Mouse (Mus musculus): ENCODE results near the gene Olfr1239. TPM values are rescaled to one million over a fixed set of nuclear protein-coding genes. Genes with fewer than 3 reads are reported as not detected.

Olfr1239 gene
- total RNA-seq (2021), result not detected
- long read RNA-seq, experiment 1, result 0 reads
- long read RNA-seq, experiment 2, result 0 reads

DNA sequence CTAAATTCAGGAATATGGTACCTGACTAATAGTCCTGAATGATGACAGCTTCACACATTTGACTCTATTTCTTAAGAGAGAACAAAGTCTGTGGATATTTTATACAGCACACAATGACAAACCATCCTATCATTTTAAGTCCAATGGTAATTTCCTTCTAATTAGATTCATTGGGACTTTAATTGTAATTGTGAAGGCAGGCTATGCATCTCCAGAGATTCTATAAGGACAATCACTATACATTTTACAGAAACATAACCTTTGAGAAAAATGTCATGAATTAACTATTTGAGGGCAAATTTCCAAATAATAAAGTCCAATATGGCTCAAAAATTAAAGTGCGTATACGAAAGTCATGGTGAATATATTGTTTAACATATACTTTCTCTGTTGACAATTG is at the start of gene Olfr1239:
Olfr1239 (minus strand) TSS at position 101 of the 400 bp plus-strand sequence.
- no peak for DNase-seq

DNA sequence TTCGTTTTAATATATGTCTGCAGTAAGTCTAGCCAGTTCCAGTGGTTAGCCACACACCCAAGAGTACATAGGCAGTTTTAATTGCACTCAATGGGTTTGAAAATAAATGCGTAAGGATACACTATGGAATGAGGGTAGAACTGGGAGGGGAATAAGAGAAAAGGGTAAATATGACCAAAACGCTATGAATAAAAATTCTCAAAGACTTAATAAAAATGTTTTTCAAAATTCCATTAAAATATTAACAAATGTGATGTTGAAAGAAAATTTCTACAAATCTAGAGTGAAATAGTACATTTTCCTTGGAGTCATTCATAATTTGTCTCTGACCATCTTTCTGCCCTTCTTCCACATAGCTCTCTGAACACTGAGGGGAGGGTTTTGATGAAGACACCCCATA is 22.7 kb upstream of the Olfr1239 start, which contains the start of gene Olfr1240:
Olfr1240 (minus strand) TSS at position 101 of the 400 bp plus-strand sequence.
- DNase-seq, result no peak

- no peak for DNase-seq
Observed at GRCm38 (mm10) chr2:89414557-89414956, 5.7 kb downstream of the Olfr1239 start.

DNA sequence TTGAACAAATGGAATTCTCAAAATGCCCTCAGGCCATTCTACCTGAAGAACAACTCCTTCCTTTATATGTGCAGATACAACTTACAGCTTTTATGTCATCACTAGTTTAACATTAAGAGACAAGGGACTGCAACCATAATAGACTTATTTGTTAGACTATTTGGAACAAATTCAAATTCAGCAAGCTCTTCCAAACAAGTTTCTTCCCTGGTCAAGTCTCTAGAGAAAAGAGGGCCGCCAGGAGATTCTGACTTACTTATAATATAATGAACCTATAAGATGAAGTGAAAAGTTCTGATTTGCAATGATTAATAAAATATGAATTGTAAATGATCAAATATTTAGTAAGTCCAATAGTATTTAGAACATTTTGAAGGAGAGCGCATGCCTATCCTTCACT is 10.6 kb downstream of the Olfr1239 start, which contains the start of gene Olfr1238:
Olfr1238 (minus strand) TSS at position 101 of the 400 bp plus-strand sequence.
- no peak for DNase-seq

- DNase-seq, result no peak
Observed at GRCm38 (mm10) chr2:89400882-89401281, 19.3 kb downstream of the Olfr1239 start.

Other genes with a start within 250 kb of the Olfr1239 start
- not detected for gene Olfr1225, start 245.7 kb downstream of the Olfr1239 start, total RNA-seq (2021)
- gene Olfr1226, start 220.4 kb downstream of the Olfr1239 start, total RNA-seq (2021), result not detected
- not detected for gene Olfr1228, start 166.3 kb downstream of the Olfr1239 start, total RNA-seq (2021)
- not detected for gene Olfr1229, start 132.4 kb downstream of the Olfr1239 start, total RNA-seq (2021)
- not detected for gene Olfr1230, start 123.1 kb downstream of the Olfr1239 start, total RNA-seq (2021)
- not detected for gene Olfr1231, start 113.3 kb downstream of the Olfr1239 start, total RNA-seq (2021)
- gene Olfr1232, start 90.7 kb downstream of the Olfr1239 start, total RNA-seq (2021), result not detected
- gene Olfr1233, start 78.0 kb downstream of the Olfr1239 start, total RNA-seq (2021), result not detected
- not detected for gene Olfr1234, start 55.5 kb downstream of the Olfr1239 start, total RNA-seq (2021)
- gene Olfr1238, start 10.7 kb downstream of the Olfr1239 start, total RNA-seq (2021), result not detected
- gene Olfr1240, start 22.6 kb upstream of the Olfr1239 start, total RNA-seq (2021), result not detected
- gene Olfr1241, start 66.7 kb upstream of the Olfr1239 start, total RNA-seq (2021), result not detected
- gene Olfr1242, start 77.9 kb upstream of the Olfr1239 start, total RNA-seq (2021), result not detected
- gene Olfr1243, start 111.1 kb upstream of the Olfr1239 start, total RNA-seq (2021), result not detected
- not detected for gene Olfr1245, start 158.0 kb upstream of the Olfr1239 start, total RNA-seq (2021)
- not detected for gene Olfr1246, start 172.8 kb upstream of the Olfr1239 start, total RNA-seq (2021)
- not detected for gene Olfr1247, start 193.7 kb upstream of the Olfr1239 start, total RNA-seq (2021)
- gene Olfr1248, start 197.8 kb upstream of the Olfr1239 start, total RNA-seq (2021), result not detected
- gene Olfr1249, start 214.6 kb upstream of the Olfr1239 start, total RNA-seq (2021), result not detected
- not detected for gene Olfr1250, start 241.1 kb upstream of the Olfr1239 start, total RNA-seq (2021)